Mouse (Mus musculus) G1E (cell line): ENCODE data around the gene Tspan18.

Experiments used
- CTCF ChIP-seq: IDR thresholded peaks from 2 replicates; pipeline ENCODE4 v1.5.1; 2012; ENCODE audit warnings: low read depth, low read length, inconsistent platforms, mixed read lengths
- POLR2AphosphoS5 ChIP-seq: IDR thresholded peaks from 2 replicates; pipeline ENCODE4 v1.6.1; 2012; ENCODE audit warnings: low read depth, low read length, inconsistent platforms; ENCODE audit not compliant: insufficient replicate concordance
- TAL1 ChIP-seq: conservative IDR thresholded peaks from 2 replicates; pipeline ENCODE4 v1.6.1; 2012; ENCODE audit warnings: low read depth, low read length, inconsistent platforms, mixed read lengths

DNA sequence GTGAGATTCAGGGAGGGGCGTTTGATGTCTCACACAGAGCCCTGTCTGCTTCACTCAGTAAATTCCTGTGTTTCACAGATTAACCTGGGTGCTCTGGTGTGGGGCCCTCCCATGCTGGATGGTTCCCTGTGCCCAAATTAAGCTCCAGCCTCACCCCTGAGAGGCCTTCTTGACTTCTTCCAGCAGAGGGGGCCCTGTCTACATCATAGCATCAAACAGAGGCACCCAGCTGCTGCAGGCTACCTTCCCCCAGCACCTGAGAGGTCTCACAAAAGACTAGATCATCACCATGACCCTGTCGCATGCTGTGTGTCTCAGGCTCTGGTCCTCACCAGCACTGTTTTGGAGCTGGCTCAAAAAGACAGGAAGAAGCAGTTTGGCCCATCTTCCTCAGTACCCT is 121.9 kb downstream of the Tspan18 start:
- TF ChIP-seq CTCF = no peak
- TF ChIP-seq TAL1 = no peak
- TF ChIP-seq POLR2AphosphoS5 = no peak
